Mouse (Mus musculus): ENCODE measurements at regions not wholly inside any gene's neighbourhood (a gene's known extent, or its start where the extent isn't known, plus 50 kb on each side); places are given as distances from the start of the nearest gene placed in this dataset.

DNA sequence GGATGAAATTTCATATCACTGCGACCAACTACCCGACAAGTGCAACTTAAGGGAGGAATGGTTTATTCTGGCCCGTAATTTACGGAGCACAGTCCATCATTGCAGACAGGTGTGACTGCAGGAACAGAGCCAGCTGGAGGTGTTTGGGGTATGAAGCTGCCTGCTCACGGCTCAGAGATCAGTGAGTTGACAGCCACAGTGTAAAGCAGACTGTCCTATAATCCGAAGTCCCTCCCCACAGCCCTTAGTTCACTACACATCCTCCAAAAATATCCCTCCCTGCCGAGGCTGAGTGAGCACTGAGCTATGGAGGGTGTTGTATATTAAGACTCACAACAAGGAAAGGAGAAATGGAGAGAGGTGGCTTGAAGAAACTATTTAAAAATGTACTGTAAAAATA is 88.0 kb upstream of the Ednrb start:
- DNase-seq (ENCODE audit: low spot score in 2 of 2): no peak

DNA sequence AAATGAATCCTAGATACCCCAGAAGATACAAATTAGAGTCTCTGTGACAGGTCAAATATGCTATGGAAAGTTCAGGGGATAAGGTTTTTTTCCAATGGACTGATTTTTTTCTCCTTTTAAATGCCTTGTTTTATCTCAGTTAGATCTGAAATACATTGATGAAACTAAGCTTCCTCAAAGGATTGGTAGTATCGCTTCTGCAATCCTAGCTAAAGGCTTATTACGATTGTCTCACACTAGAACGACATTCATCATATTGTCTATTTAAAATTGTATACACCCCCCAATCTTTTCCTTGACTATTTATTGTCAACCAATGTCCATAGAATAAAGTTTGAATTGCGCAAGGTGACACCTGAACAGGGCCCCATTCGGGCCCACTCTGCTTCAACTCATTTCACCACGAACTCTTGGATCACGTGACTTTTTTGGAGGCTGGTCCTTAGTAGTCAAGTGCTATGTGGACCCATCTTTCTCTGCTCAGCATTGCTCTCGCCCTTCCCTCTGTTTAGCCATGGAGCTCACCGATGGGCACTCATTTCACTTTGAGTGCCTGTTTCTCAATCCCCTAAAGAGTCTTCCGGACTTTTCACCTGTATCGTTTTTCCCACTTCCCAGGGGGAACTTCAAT is 85.6 kb upstream of the Ednrb start:
- DNase-seq (ENCODE audit: low spot score in 2 of 2): no peak

DNA sequence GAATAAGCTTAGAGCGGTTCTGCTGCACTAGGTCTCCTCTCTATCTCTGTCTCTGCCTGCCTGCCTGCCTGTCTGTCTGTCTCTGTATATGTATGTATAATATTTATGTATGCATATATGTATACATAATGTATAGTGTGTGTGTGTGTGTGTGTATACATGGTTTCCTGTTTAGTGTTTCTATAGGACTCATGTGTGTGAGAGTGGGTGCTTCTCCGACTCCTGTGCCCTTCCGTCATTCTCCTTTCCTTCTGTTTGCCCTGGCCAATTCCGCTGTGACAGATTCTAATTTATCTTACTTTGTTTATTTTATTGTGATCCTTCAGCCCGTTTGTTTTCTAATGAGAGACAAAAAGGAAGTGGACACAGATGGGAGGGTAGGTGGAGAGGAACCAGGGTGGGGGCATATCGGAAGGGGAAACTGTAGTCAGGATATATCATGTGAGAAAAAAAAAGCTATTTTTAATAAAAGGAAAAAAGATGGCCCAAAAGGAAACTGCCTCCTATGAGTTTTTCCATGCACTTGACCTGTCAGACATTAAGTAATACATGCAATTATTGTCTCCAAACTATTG is 85.0 kb upstream of the Ednrb start:
- DNase-seq (ENCODE audit: low spot score in 2 of 2): no peak

DNA sequence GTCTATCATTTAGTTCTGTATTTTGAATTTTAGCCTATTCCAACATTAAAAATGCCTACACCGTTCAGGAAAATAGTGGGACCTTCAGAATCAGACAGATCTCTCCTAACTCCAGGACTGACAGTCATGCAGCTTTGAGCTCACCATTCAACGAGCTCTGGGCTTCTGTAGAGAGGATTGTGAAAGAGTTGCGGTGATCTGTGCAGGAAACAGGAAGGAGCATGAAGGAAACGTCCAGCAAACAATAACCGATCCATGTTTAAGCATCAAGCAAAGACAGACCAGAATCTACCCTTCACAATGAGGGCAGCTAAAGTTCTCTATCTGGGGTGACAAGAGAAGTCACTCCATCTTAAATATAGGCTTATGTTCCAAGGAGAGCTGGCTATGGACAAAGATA is 76.0 kb upstream of the Ednrb start:
- no peak for DNase-seq (ENCODE audit: low spot score in 2 of 2)

DNA sequence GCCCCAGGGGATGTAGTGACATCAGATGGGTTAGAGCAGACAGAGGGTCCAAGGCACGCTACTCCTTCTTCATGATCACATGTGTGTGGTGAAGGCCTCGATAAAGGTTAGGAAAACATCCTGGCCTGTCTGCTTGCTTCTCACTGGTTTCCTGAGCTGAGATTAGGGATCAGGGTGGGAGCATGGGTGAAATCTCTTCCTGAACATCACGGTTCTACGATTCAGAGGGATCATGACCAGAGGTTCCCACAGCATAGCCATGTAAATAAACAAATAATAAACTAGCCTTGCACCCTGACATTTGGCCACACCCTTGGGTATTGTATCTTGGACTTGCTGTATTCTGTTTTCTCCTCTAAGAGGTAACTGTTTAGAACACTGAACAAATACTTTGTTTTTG is 75.2 kb upstream of the Ednrb start:
- no peak for DNase-seq (ENCODE audit: low spot score in 2 of 2)

DNA sequence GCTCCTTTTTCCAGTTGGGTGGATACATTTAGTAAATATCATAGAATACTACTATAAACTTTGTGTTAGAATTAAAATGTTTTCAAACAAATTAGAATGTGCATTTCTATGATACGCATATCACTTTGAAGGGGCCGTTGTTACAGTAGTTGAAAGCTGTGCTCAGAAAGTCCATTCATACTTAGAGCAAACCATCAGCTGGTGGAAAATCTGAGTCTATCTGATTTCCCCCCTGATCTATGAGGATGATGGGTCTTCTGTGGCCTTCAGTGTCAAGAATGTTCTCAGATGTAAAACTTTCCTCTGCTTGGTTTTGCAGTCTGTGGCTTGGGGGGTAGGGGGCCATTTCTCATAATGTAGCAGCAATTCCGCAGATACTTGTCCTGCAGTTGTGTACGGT is 69.3 kb upstream of the Ednrb start:
- no peak for DNase-seq (ENCODE audit: low spot score in 2 of 2)

DNA sequence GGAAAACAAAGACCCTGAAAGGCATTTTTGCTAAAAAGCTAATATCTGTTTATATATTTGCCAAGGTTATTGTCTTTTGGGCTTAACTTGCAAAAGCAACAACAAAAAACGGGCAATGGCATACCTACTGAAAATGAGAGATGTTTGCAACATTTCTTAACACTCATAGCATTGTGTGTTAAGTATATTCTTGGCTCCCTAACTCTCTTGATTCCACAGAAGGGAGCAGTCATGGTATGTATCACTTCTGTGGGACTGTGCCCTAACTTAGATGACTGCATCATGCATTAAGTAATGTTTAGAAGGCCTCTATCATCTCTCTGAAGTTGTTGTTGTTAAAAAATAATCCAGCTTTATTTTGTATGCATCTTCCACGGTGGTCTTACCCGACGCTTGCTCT is 67.5 kb upstream of the Ednrb start:
- no peak for DNase-seq (ENCODE audit: low spot score in 2 of 2)

DNA sequence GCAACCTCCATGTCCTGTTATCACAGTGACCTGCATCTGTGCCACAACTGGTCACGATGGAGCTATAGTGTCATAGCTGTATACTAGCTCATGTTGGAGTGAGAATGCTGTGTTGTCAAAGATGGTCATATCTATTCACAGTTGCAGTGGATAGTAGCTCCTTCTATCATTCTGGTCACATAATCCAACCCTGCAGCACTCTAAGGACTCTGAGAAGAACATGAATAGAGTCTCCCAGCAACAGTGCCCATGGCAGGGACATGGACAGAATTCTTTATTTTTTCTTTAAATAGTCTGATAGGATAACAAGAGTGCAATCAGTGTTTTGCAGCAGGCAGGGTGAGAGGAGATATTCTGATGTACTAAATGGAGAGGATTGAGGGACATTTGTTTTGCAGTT is 67.1 kb upstream of the Ednrb start:
- DNase-seq (ENCODE audit: low spot score in 2 of 2): no peak

DNA sequence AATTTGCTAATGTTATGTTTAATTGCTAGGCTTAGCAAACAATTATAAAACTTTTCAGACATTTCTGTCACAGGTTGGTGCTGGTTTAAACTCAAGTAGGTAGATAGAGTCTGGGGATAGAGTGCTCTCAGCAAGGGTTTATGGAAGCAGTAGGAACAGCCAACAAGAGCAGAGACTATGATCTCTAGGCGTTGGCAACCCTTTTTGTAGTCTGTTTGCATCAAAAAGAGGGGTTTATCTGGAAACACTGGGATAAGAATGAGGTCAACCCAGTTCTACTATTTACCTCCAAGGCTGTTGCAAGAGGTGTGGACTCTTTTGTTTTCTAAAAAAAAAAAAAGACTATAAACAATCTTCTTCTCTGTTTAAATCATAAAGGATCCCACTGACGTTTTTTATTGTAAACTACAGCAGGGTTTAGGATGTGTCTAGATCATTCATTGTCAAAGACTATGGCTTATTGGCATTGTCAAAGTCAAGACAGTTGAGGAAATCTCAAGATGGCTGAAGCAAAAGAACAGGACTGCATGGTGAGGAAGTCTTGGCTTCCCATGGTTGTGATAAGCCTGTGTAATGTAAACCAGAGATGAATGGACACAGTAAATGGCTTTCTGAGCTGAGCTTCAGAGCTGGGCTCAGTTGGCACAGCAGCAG is 62.3 kb upstream of the Ednrb start:
- no peak for DNase-seq (ENCODE audit: low spot score in 2 of 2)

DNA sequence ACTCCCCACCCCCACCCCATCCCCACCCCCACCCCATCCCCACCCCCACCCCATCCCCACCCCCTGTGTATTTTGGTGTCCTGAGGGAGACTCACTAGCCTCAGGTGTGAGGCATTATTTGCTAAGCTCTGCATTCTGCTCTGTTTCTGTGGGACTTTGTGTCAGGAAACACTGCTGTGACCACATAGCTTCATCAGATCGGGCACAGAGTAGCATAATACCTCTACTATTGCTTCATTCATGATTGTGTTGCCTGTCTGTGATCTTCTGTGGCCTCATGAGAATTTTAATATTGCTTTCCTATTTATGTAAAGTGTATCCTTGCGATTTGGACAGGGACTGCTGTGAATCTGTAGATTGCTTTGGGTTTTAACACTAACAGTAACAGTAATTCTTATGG is 56.6 kb upstream of the Ednrb start:
- DNase-seq (ENCODE audit: low spot score in 2 of 2): no peak

DNA sequence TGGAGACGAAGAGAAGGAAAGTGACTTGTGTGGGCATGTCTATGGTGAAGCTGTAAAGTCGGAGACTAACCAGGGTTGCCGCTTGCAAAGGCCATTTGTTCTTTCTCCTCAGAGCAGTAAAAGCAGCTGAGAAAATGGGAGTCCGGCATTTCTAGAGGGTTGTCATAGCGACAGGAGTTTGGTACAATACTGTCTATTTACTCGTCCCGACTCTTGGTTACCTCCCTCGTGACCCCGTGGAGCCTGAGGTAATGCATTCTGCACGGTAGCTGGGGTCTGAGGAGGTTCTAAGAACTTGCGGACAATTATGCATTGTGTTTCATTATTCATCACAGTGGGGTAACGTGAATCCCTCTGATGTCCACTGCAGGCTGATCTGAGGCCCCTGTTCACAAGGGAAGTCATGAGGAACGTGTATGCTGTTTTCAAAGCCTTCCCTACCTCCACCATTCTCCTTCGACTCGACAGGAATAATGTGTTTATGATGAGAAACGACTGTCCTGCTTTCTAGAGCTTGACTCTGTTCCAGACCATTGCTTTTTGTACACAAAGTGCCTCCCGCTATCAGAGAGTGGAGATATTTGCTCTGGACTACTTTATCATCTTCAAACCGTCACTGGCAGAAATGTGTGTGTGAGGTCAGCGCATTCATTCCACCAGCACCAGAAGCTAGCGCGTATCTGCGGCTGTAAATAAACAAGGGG is 55.1 kb upstream of the Ednrb start:
- DNase-seq (ENCODE audit: low spot score in 2 of 2): no peak

DNA sequence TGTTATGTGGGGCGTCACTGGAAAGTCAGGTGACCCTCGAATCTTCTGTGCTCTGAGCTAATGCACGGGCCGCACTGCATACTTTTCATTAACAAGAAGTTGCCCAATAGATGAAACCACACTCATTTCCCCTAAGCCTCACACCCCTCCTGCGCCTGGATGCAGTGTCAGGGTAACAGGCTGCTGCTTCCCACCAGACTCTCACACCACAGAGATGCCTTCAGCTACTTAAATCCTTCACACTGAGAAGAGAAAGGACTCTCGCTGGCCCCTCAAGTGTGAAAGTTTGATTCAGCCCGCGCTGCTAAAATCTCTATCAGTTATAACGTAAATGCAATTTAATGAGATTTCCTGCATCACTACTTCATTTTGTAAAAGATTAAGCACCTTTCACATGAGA is 54.5 kb upstream of the Ednrb start:
- DNase-seq (ENCODE audit: low spot score in 2 of 2): no peak

DNA sequence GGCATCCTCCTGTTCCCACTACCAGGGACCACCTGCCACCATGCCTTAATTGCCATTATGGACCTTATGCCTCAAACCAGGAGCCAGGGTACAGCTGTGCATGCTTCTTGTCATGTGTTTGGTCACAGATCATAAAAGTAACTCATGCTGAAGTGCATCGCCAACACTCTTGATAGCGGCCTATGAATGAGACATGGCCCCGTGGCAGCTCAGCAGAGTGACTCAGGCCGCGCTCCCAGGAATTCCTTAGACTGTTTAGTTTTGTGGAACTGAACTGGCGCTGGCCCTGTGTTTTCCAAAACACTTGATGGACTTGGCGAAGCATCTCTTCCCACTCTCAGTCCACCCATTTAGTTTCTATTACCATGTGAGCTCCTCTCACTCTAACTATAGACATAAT is 51.1 kb upstream of the Ednrb start:
- no peak for DNase-seq (ENCODE audit: low spot score in 2 of 2)
